Mouse (Mus musculus): ENCODE measurements at regions not wholly inside any gene's neighbourhood (a gene's known extent, or its start where the extent isn't known, plus 50 kb on each side); places are given as distances from the start of the nearest gene placed in this dataset.

GRCm38 (mm10) chr5:80898230-80898629 is 121.7 kb upstream of the Adgrl3 start:
- Histone ChIP-seq H3K27ac (ENCODE audit: low read depth, low read length) (no peak overlapping the region), H3K27me3 (replicated peaks; ENCODE audit: control insufficient read depth, insufficient read depth, low read length) (no peaks in the 10 kb centered on the region), H3K4me3 (ENCODE audit: low read length) (no peak overlapping the region), H3K9me3 (ENCODE audit: control insufficient read depth, low read length) (no peaks in the 10 kb centered on the region), H3K4me2 (ENCODE audit: low read length) (no peak overlapping the region), H3K4me1 (ENCODE audit: control insufficient read depth, insufficient read depth, low read depth, low read length) (no peaks in the 10 kb centered on the region), H3K9ac (ENCODE audit: low read depth, low read length) (no peak overlapping the region), H3K36me3 (ENCODE audit: control insufficient read depth, insufficient read depth, low read length) (no peaks in the 10 kb centered on the region)
- 49% methylated on average over 5 of the region's 5 CpGs for WGBS
- ATAC-seq: peak; percentile 45; the same call in 1 of the 2 replicates

- H3K27me3 ChIP-seq (replicated peaks; ENCODE audit: control insufficient read depth, insufficient read depth, low read length): no peaks in the 10 kb centered on the region
- H3K9ac ChIP-seq (ENCODE audit: low read depth, low read length): no peak overlapping the region
- no peaks in the 10 kb centered on the region for H3K9me3 ChIP-seq (ENCODE audit: control insufficient read depth, low read length)
- ATAC-seq: no peak
- no peaks in the 10 kb centered on the region for H3K36me3 ChIP-seq (ENCODE audit: control insufficient read depth, insufficient read depth, low read length)
- H3K4me1 ChIP-seq (ENCODE audit: control insufficient read depth, insufficient read depth, low read depth, low read length): no peaks in the 10 kb centered on the region
- 74% methylated on average over 6 of the region's 6 CpGs for WGBS
- no peak overlapping the region for H3K4me2 ChIP-seq (ENCODE audit: low read length)
- no peak overlapping the region for H3K4me3 ChIP-seq (ENCODE audit: low read length)
- no peak overlapping the region for H3K27ac ChIP-seq (ENCODE audit: low read depth, low read length)
Measured at GRCm38 (mm10) chr5:80908771-80909170, 111.2 kb upstream of the Adgrl3 start.

DNA sequence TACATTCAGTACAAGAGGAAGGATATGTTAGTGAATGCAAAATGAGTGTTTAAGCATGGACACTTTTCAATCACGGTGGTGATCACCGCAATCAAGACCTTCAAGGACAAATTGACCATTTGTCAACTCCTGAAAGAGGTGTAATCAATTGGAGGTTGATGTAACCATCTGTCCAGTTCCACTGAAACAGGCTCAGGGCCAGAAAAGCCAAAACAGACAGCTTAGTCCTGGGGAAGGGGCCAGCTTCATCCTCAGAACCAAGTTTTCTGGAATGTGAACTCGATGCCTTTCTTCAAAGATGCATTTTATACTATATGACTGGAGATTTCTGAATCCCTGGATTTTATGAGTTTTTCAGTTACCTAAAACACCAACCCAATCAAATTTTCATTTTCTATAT is 81.1 kb upstream of the Adgrl3 start:
- WGBS: 85% methylated on average over 3 of the region's 3 CpGs
- Histone ChIP-seq H3K9ac (ENCODE audit: low read depth, low read length) (no peak overlapping the region), H3K36me3 (ENCODE audit: control insufficient read depth, insufficient read depth, low read length) (no peaks in the 10 kb centered on the region), H3K27ac (ENCODE audit: low read depth, low read length) (no peak overlapping the region), H3K4me2 (ENCODE audit: low read length) (no peak overlapping the region), H3K27me3 (replicated peaks; ENCODE audit: control insufficient read depth, insufficient read depth, low read length) (no peaks in the 10 kb centered on the region), H3K4me1 (ENCODE audit: control insufficient read depth, insufficient read depth, low read depth, low read length) (no peaks in the 10 kb centered on the region), H3K4me3 (ENCODE audit: low read length) (no peak overlapping the region), H3K9me3 (ENCODE audit: control insufficient read depth, low read length) (no peaks in the 10 kb centered on the region)
- no peak for ATAC-seq

GRCm38 (mm10) chr5:80951861-80952599 is 67.9 kb upstream of the Adgrl3 start:
- no peak overlapping the region for H3K4me2 ChIP-seq (ENCODE audit: low read length)
- no peak for ATAC-seq
- H3K27ac ChIP-seq (ENCODE audit: low read depth, low read length): no peak overlapping the region
- 87% methylated on average over 3 of the region's 3 CpGs for WGBS
- no peaks in the 10 kb centered on the region for H3K4me1 ChIP-seq (ENCODE audit: control insufficient read depth, insufficient read depth, low read depth, low read length)
- no peak overlapping the region for H3K9ac ChIP-seq (ENCODE audit: low read depth, low read length)
- peaks cover 3% of the 10 kb centered on the region; the same call in 1 of the 2 replicates for H3K9me3 ChIP-seq (ENCODE audit: control insufficient read depth, low read length)
- no peaks in the 10 kb centered on the region for H3K36me3 ChIP-seq (ENCODE audit: control insufficient read depth, insufficient read depth, low read length)
- H3K27me3 ChIP-seq (replicated peaks; ENCODE audit: control insufficient read depth, insufficient read depth, low read length): no peaks in the 10 kb centered on the region
- no peak overlapping the region for H3K4me3 ChIP-seq (ENCODE audit: low read length)

DNA sequence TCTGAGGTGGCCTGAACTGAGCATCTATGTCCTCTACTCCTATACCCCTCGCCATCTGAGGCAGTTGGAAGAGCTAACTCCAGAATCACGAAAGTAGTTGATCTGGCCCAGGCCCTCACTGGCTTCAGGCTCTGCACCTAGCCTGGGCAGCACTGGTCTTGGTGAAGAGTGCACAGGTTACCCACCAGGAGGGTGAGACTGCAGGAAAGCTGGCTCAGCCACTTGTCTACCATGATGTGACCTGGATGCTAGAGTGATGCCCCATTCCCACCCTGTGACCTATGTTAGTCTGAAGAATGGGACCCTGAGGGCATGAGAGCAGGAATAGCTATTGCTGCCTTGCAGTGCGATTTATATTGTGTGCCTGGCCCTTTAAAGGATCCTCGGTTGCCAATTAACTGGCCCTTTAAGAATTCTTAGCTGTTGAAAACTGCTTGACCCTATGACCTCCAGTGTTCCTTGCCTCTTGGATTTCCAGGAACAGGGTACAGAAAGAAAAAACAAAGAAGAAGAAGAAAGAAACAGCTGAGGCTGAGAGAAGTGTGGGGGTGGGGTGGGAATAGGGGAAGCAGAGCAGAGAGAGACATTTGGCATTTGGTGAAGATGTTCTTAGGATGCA is 67.2 kb upstream of the Adgrl3 start:
- Histone ChIP-seq H3K27ac (ENCODE audit: low read depth, low read length) (no peak overlapping the region), H3K9ac (ENCODE audit: low read depth, low read length) (no peak overlapping the region), H3K4me3 (ENCODE audit: low read length) (no peak overlapping the region), H3K36me3 (ENCODE audit: control insufficient read depth, insufficient read depth, low read length) (no peaks in the 10 kb centered on the region), H3K4me2 (ENCODE audit: low read length) (no peak overlapping the region), H3K9me3 (ENCODE audit: control insufficient read depth, low read length) (peaks cover 3% of the 10 kb centered on the region; the same call in 1 of the 2 replicates), H3K27me3 (replicated peaks; ENCODE audit: control insufficient read depth, insufficient read depth, low read length) (no peaks in the 10 kb centered on the region), H3K4me1 (ENCODE audit: control insufficient read depth, insufficient read depth, low read depth, low read length) (no peaks in the 10 kb centered on the region)
- 38% methylated on average over 4 of the region's 4 CpGs for WGBS
- no peak for ATAC-seq
